Mouse (Mus musculus) frontal cortex, postnatal 25 days (tissue): ENCODE results near the gene St6galnac3.

Source experiments
- DNase-seq, 2 experiments: peaks; one replicate each; pipeline ENCODE4 v3.0.0; 2022; ENCODE audit warnings: low spot score in 2 of 2

St6galnac3 gene

GRCm38 (mm10) chr3:153236262-153236661 lies 488.7 kb downstream of the St6galnac3 start:
- DNase-seq: no peak

GRCm38 (mm10) chr3:153222611-153223402 lies 502.2 kb downstream of the St6galnac3 start:
- no peak for DNase-seq

- DNase-seq: no peak
Measured at GRCm38 (mm10) chr3:153219391-153219790, 505.6 kb downstream of the St6galnac3 start.

- DNase-seq: no peak
Measured at GRCm38 (mm10) chr3:153208186-153208585, 516.8 kb downstream of the St6galnac3 start.

- DNase-seq: no peak
Measured at GRCm38 (mm10) chr3:153204046-153204445, 520.9 kb downstream of the St6galnac3 start.

GRCm38 (mm10) chr3:153201835-153202234 lies 523.1 kb downstream of the St6galnac3 start:
- DNase-seq: no peak

- DNase-seq: no peak
Measured at GRCm38 (mm10) chr3:153200801-153201200, 524.2 kb downstream of the St6galnac3 start.

GRCm38 (mm10) chr3:153200076-153200475 lies 524.9 kb downstream of the St6galnac3 start:
- no peak for DNase-seq

GRCm38 (mm10) chr3:153199251-153199650 lies 525.7 kb downstream of the St6galnac3 start:
- DNase-seq: no peak

- no peak for DNase-seq
Measured at GRCm38 (mm10) chr3:153198514-153198913, 526.5 kb downstream of the St6galnac3 start.

- no peak for DNase-seq
Measured at GRCm38 (mm10) chr3:153193025-153193424, 531.9 kb downstream of the St6galnac3 start.

GRCm38 (mm10) chr3:153190742-153191141 lies 534.2 kb downstream of the St6galnac3 start:
- no peak for DNase-seq

- DNase-seq: no peak
Measured at GRCm38 (mm10) chr3:153189685-153190467, 535.1 kb downstream of the St6galnac3 start.

- DNase-seq: no peak
Measured at GRCm38 (mm10) chr3:153188224-153188623, 536.8 kb downstream of the St6galnac3 start.

- DNase-seq: no peak
Measured at GRCm38 (mm10) chr3:153185117-153185516, 539.9 kb downstream of the St6galnac3 start.

- DNase-seq: no peak
Measured at GRCm38 (mm10) chr3:153181242-153181641, 543.7 kb downstream of the St6galnac3 start.

- DNase-seq: no peak
Measured at GRCm38 (mm10) chr3:153176749-153177148, 548.2 kb downstream of the St6galnac3 start.

- no peak for DNase-seq
Measured at GRCm38 (mm10) chr3:153176325-153176724, 548.6 kb downstream of the St6galnac3 start.

- DNase-seq: no peak
Measured at GRCm38 (mm10) chr3:153174336-153175033, 550.5 kb downstream of the St6galnac3 start.

GRCm38 (mm10) chr3:153173567-153173966 lies 551.4 kb downstream of the St6galnac3 start:
- no peak for DNase-seq

GRCm38 (mm10) chr3:153170146-153170545 lies 554.8 kb downstream of the St6galnac3 start:
- no peak for DNase-seq

GRCm38 (mm10) chr3:153169744-153170143 lies 555.2 kb downstream of the St6galnac3 start:
- DNase-seq: no peak
